Mouse (Mus musculus) megakaryocyte, embryonic 14.5 days (primary cell): ENCODE measurements around the gene Golga5. TPM values are rescaled to one million over a fixed set of nuclear protein-coding genes. Genes with fewer than 3 reads are reported as not detected.
"Not testable (repeated sequence)": the region's sequence is repeated elsewhere in the genome, so short reads cannot be mapped to it uniquely, and the experiment has no call there.

Experiments
- H3K27me3 ChIP-seq: replicated peaks from 2 replicates; pipeline ENCODE3; 2012; ENCODE audit warnings: inconsistent platforms
- H3K36me3 ChIP-seq: replicated peaks from 2 replicates; pipeline ENCODE3; 2012; ENCODE audit warnings: low read length, inconsistent platforms, mixed read lengths
- H3K4me1 ChIP-seq: 2 replicates; pipeline ENCODE4 v1.6.1; 2012; ENCODE audit warnings: inconsistent platforms
- H3K4me3 ChIP-seq: replicated peaks from 2 replicates; pipeline ENCODE3; 2012; ENCODE audit warnings: moderate library complexity, mild to moderate bottlenecking, inconsistent platforms
- H3K9me3 ChIP-seq: 2 replicates; pipeline ENCODE4 v1.6.1; 2012; ENCODE audit warnings: inconsistent platforms
- FLI1 ChIP-seq: IDR thresholded peaks from 2 replicates; pipeline ENCODE4 v1.6.1; 2012; ENCODE audit warnings: low read length, inconsistent platforms, mixed read lengths
- GATA1 ChIP-seq: IDR thresholded peaks from 3 replicates; pipeline ENCODE4 v1.6.1; 2012; ENCODE audit warnings: mixed read lengths, low read length, inconsistent platforms, borderline replicate concordance
- polyA plus RNA-seq: library from polyadenylated mRNA; stranded (reverse); fragments of >175 nt; gene quantifications from 2 replicates; pipeline ENCODE4 v1.2.3, GENCODE M21; 2012; ENCODE audit warnings: low replicate concordance; ENCODE audit not compliant: insufficient read depth

Gene Golga5
- polyA plus RNA-seq, 1 experiment = 3.4 TPM

DNA sequence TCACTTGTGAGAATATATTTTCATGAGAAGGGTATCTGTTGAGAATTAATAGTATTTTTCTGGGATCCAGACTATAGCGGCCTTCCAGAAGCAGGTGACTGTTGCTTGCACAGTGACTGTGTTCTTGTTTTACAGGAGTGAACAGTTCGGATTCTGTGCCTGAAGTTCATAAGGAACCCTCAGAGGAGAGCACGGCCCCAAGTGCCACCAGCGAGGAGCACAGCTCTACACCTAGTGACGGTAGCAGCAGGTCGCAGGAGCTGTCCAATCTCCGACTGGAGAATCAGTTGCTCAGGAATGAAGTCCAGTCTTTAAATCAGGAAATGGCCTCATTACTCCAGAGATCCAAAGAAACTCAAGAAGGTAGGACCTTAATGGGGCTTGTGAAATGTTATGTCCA lies 5.5 kb downstream of the Golga5 start:
- H3K9me3 ChIP-seq = no peaks in the 10 kb centered on the region
- TF ChIP-seq FLI1 (no peak), GATA1 (no peak)
- no peaks in the 10 kb centered on the region for H3K27me3 ChIP-seq
- peaks cover 8% of the 10 kb centered on the region for H3K4me1 ChIP-seq
- H3K36me3 ChIP-seq = peaks cover 71% of the 10 kb centered on the region
- no peak overlapping the region for H3K4me3 ChIP-seq

DNA sequence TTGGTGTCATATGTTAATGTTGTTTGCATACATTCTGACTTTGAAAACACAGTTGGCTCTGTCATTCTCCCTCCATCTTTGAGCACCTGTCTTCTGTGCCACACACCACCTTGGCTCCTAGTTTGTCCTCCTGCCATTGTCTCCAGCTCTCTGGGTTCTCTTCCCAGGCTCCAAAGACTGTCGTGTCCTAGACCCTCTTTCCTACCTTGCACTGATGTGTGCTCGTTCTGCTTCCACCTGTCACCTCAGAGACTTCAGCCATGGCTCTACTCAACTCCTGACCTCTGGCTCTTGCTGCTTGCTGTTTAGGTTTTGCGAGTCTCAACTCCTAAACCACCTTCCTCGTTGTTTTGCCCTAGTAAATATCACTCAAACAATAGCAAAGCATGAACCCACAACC lies 11.5 kb downstream of the Golga5 start:
- H3K9me3 ChIP-seq = no peaks in the 10 kb centered on the region
- TF ChIP-seq FLI1 = no peak
- no peak for TF ChIP-seq GATA1
- H3K4me3 ChIP-seq = no peak overlapping the region
- H3K27me3 ChIP-seq = no peaks in the 10 kb centered on the region
- H3K4me1 ChIP-seq = no peaks in the 10 kb centered on the region
- peaks cover 93% of the 10 kb centered on the region for H3K36me3 ChIP-seq

DNA sequence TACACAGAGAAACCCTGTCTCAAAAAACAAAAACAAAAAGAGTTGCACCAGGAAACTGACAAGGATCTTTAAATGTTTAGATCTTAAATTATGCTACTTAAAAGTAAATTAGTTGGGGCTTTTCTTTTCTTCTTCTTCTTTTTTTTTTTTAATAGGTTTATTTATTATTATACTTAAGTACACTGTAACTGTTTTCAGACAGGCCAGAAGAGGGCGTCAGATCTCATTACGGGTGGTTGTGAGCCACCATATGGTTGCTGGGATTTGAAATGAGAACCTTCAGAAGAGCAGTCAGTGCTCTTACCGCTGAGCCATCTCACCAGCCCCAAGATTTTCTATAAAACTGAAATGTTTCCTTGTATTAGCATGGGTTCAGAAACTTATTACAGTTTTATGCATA lies 16.0 kb downstream of the Golga5 start:
- H3K9me3 ChIP-seq = no peaks in the 10 kb centered on the region
- no peak overlapping the region for H3K4me3 ChIP-seq
- H3K27me3 ChIP-seq = no peaks in the 10 kb centered on the region
- peaks cover 97% of the 10 kb centered on the region for H3K36me3 ChIP-seq
- H3K4me1 ChIP-seq = 0 out of 2 replicates have a peak, but pooled peaks cover 4% of the 10 kb centered on the region
- TF ChIP-seq FLI1 = no peak
- no peak for TF ChIP-seq GATA1

DNA sequence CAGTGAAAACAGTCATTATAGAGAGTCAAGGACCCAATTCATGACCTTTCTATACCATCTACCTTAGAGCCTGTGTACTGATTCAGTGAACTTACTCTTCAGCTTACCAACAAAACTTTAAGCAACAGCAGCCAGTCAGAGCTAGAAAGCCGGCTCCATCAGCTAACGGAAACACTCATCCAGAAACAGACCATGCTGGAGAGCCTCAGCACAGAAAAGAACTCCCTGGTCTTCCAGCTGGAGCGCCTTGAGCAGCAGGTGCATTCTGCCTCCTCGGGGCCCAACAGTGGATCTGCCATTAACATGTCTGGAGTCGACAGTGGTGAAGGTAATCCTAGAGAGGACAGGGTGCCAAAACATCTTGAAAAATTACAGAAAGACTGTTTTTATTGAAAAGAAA lies 23.0 kb downstream of the Golga5 start:
- Histone ChIP-seq H3K27me3 (no peaks in the 10 kb centered on the region), H3K36me3 (peaks cover 95% of the 10 kb centered on the region), H3K4me1 (peaks cover 14% of the 10 kb centered on the region), H3K9me3 (no peaks in the 10 kb centered on the region), H3K4me3 (no peak overlapping the region)
- TF ChIP-seq GATA1 = no peak
- TF ChIP-seq FLI1 = no peak

DNA sequence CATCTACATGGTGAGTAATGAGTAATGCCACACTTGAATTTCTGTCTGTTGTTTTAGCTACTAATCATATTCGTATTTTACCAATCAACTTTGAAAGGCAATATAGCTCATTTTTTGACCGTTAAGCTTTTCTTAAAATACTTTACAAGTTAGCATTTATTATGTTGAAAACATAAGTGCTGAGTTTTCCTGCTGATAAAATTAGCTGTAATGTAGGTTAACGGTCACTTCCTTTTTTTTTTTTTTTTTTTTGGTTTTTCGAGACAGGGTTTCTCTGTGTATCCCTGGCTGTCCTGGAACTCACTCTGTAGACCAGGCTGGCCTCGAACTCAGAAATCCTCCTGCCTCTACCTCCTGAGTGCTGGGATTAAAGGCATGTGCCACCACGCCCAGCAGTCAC lies 26.8 kb downstream of the Golga5 start:
- Histone ChIP-seq H3K36me3 (peaks cover 89% of the 10 kb centered on the region), H3K4me1 (peaks cover 18% of the 10 kb centered on the region)
- H3K9me3 ChIP-seq, H3K4me3 ChIP-seq, H3K27me3 ChIP-seq: not testable (repeated sequence)

DNA sequence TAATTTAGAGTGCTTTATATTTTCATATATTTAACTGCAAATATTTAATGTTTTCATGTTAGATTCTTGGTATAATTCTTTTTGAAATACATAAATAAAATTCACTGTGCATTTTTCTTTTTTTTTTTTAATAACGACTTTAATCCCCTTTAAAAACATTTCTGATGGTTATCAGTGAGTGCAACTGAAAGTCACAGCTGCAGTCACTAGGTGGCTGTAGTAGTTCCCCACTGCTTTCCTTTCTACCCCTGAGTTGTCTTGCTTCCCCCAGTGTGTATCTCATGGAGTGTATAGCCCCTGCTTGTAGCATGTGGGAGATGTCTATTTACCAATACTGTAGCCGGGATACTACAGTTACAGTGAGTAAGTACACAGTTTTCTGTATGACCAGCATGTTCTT lies 29.0 kb downstream of the Golga5 start:
- Histone ChIP-seq H3K27me3 (no peaks in the 10 kb centered on the region), H3K4me1 (peaks cover 18% of the 10 kb centered on the region), H3K4me3 (no peak overlapping the region), H3K36me3 (peaks cover 68% of the 10 kb centered on the region), H3K9me3 (no peaks in the 10 kb centered on the region)
- TF ChIP-seq GATA1 = no peak
- no peak for TF ChIP-seq FLI1

DNA sequence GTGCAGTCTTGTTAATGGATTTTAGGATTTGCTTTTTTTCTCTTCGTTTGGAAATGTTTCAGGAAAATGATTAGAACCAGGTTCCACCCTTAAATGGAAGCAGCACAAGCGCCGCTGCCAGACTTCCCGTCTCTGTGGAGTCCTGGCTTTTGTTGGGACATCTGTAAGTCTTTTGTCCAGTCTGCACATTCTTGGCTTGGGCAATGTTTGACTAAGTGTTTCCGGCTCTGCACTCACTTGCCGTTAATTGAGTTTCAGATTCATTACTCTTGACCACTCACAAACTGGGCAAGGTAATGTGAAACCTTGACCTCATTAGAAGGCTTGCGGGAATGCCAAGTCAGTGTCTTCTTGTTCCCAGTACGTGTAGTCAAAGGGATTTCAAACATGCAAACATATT lies 29.8 kb downstream of the Golga5 start:
- Histone ChIP-seq H3K36me3 (peaks cover 59% of the 10 kb centered on the region), H3K27me3 (no peaks in the 10 kb centered on the region), H3K9me3 (no peaks in the 10 kb centered on the region), H3K4me1 (peaks cover 18% of the 10 kb centered on the region), H3K4me3 (no peak overlapping the region)
- no peak for TF ChIP-seq FLI1
- no peak for TF ChIP-seq GATA1

DNA sequence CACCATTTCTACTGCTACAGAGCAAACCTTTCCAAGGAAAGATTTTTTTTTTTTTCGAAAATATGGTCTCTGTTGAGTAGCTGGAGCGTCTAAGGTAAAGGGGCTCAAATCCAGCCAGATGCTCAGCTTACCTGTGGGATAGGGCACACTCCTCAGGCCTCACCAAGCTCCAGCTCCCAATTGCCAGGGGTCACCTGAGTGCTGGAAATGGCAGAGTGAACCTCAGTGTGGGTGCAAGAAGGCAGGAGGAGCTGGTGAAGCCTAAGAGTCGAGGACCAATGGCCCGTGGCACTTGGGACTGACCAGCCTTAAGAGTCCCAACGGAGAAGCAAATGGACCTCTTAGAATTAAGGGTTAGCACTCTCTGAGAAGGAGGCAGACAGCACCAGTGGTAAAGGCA lies 30.3 kb downstream of the Golga5 start:
- TF ChIP-seq FLI1 (no peak), GATA1 (no peak)
- Histone ChIP-seq H3K4me3 (no peak overlapping the region), H3K27me3 (no peaks in the 10 kb centered on the region), H3K9me3 (no peaks in the 10 kb centered on the region), H3K4me1 (peaks cover 18% of the 10 kb centered on the region), H3K36me3 (peaks cover 54% of the 10 kb centered on the region)

DNA sequence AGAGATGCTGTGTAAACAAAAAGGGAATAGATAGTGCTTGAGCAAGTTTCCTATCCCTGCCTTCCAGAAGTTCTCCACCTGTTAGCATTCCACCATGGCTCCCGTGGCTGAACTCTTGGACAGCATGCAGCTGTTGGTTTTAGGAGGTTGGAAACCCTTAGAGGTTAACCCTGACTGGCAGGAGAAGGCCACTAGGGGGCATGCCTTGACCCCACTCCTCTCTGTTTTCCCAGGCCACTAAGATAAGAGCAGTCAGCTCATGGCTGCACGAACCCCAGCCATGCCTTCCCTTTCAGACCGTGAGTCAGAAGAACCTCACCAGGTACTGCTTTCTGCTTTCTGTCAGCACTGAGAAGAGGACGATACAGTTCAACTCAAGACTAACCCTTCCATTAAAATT lies 30.8 kb downstream of the Golga5 start:
- Histone ChIP-seq H3K27me3 (no peaks in the 10 kb centered on the region), H3K9me3 (no peaks in the 10 kb centered on the region), H3K4me1 (peaks cover 20% of the 10 kb centered on the region), H3K36me3 (peaks cover 51% of the 10 kb centered on the region), H3K4me3 (no peak overlapping the region)
- TF ChIP-seq GATA1 (no peak), FLI1 (no peak)

DNA sequence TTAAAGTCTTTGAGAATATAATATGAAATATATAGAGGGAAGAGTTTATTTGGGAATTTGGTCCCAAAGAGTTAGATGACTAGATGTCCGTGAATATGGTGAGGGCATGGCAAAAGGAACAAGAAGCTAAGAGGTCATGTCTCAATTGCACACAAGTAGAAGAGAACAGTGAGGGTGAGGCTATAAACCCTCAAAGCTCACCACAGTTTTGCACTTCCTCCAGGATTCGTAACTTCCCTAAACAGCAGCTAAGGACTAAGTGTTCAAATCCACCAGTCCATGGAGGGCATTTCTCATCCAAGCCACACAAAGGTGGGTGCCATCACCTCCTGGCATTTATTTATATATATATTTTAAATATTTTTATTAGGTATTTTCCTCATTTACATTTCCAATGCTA lies 32.1 kb downstream of the Golga5 start:
- Histone ChIP-seq H3K4me3 (no peak overlapping the region), H3K27me3 (no peaks in the 10 kb centered on the region), H3K36me3 (peaks cover 40% of the 10 kb centered on the region), H3K4me1 (peaks cover 23% of the 10 kb centered on the region), H3K9me3 (no peaks in the 10 kb centered on the region)
- TF ChIP-seq GATA1 (no peak), FLI1 (no peak)

DNA sequence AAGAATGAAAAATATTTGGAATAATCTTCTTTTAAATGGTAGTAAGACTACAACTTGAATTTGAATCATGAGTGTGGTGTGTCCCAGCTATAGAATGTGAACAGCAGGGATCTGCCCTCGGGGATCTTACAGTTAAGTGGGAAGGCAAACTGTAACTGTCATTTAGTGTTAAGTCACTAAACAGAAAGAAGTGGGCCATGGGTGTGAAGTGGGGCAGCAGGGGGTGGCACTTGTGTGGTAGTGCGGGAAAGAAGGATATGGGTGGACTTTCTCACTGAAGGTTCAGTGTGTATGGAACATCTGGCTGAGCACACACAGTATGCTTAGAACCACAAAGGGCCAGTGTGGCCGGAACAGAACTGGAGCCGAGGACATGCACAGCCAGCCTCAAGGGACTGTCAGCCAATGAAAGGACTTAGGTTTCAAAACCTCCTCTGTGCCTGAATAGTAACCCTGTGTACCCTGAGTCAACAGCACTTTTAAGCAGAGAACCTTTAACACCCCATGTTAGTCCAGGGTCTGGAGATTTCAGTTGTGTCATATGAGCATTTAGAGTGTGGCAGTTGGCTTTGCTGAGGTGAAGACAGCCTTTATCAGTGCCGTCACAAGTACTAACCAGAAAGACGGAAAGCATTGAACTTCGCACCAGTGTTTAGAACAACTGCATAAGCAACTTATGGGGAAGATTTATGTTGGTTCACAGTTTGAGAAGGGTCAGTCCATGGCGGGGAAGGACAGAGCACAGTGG lies 33.1 kb downstream of the Golga5 start:
- H3K4me3 ChIP-seq = no peak overlapping the region
- H3K4me1 ChIP-seq = peaks cover 32% of the 10 kb centered on the region
- no peaks in the 10 kb centered on the region for H3K27me3 ChIP-seq
- H3K9me3 ChIP-seq = no peaks in the 10 kb centered on the region
- peaks cover 30% of the 10 kb centered on the region for H3K36me3 ChIP-seq
- TF ChIP-seq GATA1 (no peak), FLI1 (no peak)
